Mouse (Mus musculus) liver, adult 2 months (tissue): Measurements from ENCODE around the gene Scgb1c1.
A peak's percentile ranks its signal among the peaks of the same experiment; 100 is the strongest.

Experiments
- CTCF ChIP-seq: fragments of 200-500 bp; IDR thresholded peaks from 2 replicates; pipeline ENCODE4 v1.5.1; 2011; ENCODE audit warnings: low read depth, low read length, control low read depth
- POLR2A ChIP-seq: fragments of 200-500 bp; IDR thresholded peaks from 2 replicates; pipeline ENCODE4 v1.6.1; 2011; ENCODE audit warnings: low read length, control low read depth; ENCODE audit not compliant: insufficient read depth; ENCODE audit errors: extremely low read depth

- TF ChIP-seq POLR2A: no peak
- peak; percentile 51 for TF ChIP-seq CTCF
Measured at GRCm38 (mm10) chr7:140797619-140798018, 47.7 kb upstream of the Scgb1c1 start.
